Mouse (Mus musculus): ENCODE results near the gene Rad51d. TPM values are rescaled to one million over a fixed set of nuclear protein-coding genes. Genes with fewer than 3 reads are reported as not detected.
A peak's percentile ranks its signal among the peaks of the same experiment; 100 is the strongest.
"Not testable (repeated sequence)": the region's sequence is repeated elsewhere in the genome, so short reads cannot be mapped to it uniquely, and the experiment has no call there.

Rad51d gene
- polyA plus RNA-seq (2012; rRNA removed), result 6.8 and 10.2 TPM in 2 replicates

DNA sequence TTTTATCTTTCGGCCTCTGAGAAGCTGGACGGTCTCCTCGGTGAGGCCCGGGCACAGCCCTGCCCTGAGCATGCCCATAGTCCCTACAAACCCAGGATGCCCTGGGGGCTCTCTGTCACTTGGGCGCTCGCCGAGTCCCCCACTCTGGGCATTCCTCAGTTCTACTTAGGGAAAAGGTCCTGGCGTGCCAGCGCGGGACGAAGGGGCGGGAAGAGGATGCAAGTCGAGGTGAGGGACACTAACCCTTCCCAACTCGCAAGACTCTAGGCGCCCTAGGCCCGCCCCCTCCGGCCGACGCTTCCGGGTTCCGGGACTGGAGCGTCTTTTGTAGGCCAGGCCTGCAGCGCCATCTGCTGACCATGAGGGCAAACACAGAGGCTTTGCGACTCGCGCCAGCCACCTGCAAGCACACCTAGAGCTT, at the start of gene Rad51d:
Gene Rad51d, minus strand, starts transcription at position 273 of the 421 bp plus-strand sequence.
- no peaks in the 10 kb centered on the region for H3K36me3 ChIP-seq (ENCODE audit: control insufficient read depth, insufficient read depth, low read length)
- H3K27me3 ChIP-seq (ENCODE audit: control insufficient read depth, insufficient read depth, low read length), result no peaks in the 10 kb centered on the region
- H3K4me1 ChIP-seq (ENCODE audit: control insufficient read depth, insufficient read depth, insufficient read length, low read length), result peaks cover 2% of the 10 kb centered on the region; the same call in 1 of the 2 replicates
- peak within 1 kb of the TSS; percentile 76 for H3K27ac ChIP-seq (ENCODE audit: insufficient read depth, low read depth, low read length)
- H3K4me3 ChIP-seq (ENCODE audit: low read depth, low read length), result peak within 1 kb of the TSS; percentile 71
- under 1% methylated on average over 26 of the region's 26 CpGs for WGBS
- TF ChIP-seq CTCF (IDR thresholded peaks at IDR 0.05; ENCODE audit: extremely low read depth, insufficient read length, insufficient replicate concordance, low read depth, low read length) (peak; percentile 88), POLR2A (IDR thresholded peaks at IDR 0.05; ENCODE audit: low read depth, low read length) (peak; percentile 72)

DNA sequence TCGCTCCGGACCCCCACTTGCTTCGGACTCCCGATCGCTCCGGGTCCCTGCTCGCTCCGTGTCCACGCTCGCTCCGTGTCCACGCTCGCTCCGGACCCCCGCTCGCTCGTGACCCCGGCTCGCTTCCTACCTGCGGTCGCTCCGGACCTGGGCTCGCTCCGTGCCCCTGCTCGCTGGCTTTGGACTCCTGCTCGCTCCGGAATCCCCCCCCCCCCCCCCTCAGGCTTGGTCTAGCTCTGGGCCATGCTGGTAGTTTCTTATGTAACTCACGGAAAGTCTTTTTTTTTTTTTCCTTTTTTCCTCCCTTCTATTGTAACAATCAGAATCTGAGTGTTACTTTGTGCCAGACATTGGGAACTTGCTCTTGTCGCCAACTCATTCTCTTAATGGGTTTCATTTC, 42.8 kb upstream of the Rad51d start:
- TF ChIP-seq POLR2A (IDR thresholded peaks at IDR 0.05; ENCODE audit: low read depth, low read length) (no peak), CTCF (IDR thresholded peaks at IDR 0.05; ENCODE audit: extremely low read depth, insufficient read length, insufficient replicate concordance, low read depth, low read length) (no peak)
- Histone ChIP-seq H3K4me1 (ENCODE audit: control insufficient read depth, insufficient read depth, insufficient read length, low read length) (peaks cover 4% of the 10 kb centered on the region; the same call in 1 of the 2 replicates), H3K4me3 (ENCODE audit: low read depth, low read length) (peak overlapping the region; percentile 61), H3K36me3 (ENCODE audit: control insufficient read depth, insufficient read depth, low read length) (no peaks in the 10 kb centered on the region), H3K27ac (ENCODE audit: insufficient read depth, low read depth, low read length) (no peak overlapping the region), H3K27me3 (ENCODE audit: control insufficient read depth, insufficient read depth, low read length) (peaks cover 57% of the 10 kb centered on the region)
- WGBS, result 1% methylated on average over 29 of the region's 29 CpGs

DNA sequence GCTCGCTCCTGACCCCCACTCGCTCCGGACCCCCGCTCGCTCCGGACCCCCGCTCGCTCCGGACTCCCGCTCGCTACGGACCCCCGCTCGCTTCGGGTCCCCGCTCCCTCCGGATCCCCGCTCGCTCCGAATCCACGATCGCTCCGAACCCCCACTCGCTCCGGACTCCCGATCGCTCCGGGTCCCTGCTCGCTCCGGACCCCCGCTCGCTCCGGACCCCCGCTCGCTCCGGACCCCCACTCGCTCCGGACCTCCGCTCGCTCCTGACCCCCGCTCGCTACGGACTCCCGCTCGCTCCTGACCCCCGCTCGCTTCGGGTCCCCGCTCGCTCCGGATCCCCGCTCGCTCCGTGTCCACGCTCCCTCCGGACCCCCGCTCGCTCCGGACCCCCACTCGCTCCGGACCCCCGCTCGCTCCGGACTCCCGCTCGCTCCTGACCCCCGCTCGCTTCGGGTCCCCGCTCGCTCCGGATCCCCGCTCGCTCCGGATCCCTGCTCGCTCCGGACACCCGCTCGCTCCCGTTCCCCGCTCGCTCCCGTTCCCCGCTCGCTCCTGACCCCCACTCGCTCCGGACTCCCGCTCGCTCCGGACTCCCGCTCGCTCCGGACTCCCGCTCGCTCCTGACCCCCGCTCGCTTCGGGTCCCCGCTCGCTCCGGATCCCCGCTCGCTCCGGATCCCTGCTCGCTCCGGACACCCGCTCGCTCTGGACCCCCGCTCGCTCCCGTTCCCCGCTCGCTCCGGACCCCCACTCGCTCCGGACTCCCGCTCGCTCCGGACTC, 41.4 kb upstream of the Rad51d start:
- H3K27me3 ChIP-seq (ENCODE audit: control insufficient read depth, insufficient read depth, low read length), result peaks cover 56% of the 10 kb centered on the region
- WGBS, result 3% methylated on average over 116 of the region's 119 CpGs
- H3K36me3 ChIP-seq (ENCODE audit: control insufficient read depth, insufficient read depth, low read length), result not testable (repeated sequence)

GRCm38 (mm10) chr11:82931161-82931560, 40.7 kb upstream of the Rad51d start:
- not testable (repeated sequence) for H3K36me3 ChIP-seq (ENCODE audit: control insufficient read depth, insufficient read depth, low read length)
- WGBS, result 4% methylated on average over 60 of the region's 63 CpGs
- peak overlapping the region; percentile 61 for H3K4me3 ChIP-seq (ENCODE audit: low read depth, low read length)

More for the DNA sequence above, 41.4 kb upstream of the Rad51d start:
- peak overlapping the region; percentile 61 for H3K4me3 ChIP-seq (ENCODE audit: low read depth, low read length)
- H3K27ac ChIP-seq (ENCODE audit: insufficient read depth, low read depth, low read length); H3K4me1 ChIP-seq (ENCODE audit: control insufficient read depth, insufficient read depth, insufficient read length, low read length): not testable (repeated sequence)

DNA sequence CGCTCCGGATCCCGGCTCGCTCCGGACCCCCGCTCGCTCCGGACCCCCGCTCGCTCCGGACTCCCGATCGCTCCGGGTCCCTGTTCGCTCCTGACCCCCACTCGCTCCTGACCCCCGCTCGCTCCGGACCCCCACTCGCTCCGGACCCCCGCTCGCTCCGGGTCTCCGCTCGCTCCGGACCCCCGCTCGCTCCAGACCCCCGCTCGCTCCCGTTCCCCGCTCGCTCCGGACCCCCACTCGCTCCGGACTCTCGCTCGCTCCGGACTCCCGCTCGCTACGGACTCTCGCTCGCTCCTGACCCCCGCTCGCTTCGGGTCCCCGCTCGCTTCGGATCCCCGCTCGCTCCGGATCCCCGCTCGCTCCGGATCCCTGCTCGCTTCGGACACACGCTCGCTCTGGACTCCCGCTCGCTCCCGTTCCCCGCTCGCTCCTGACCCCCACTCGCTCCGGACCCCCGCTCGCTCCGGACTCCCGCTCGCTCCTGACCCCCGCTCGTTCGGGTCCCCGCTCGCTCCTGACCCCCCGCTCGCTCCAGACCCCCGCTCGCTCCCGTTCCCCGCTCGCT, 40.1 kb upstream of the Rad51d start:
- H3K27ac ChIP-seq (ENCODE audit: insufficient read depth, low read depth, low read length); H3K4me1 ChIP-seq (ENCODE audit: control insufficient read depth, insufficient read depth, insufficient read length, low read length); H3K36me3 ChIP-seq (ENCODE audit: control insufficient read depth, insufficient read depth, low read length): not testable (repeated sequence)
- WGBS, result 6% methylated on average over 77 of the region's 85 CpGs
- Histone ChIP-seq H3K4me3 (ENCODE audit: low read depth, low read length) (0 out of 2 replicates have a peak overlapping the region, but pooled peaks have one; percentile 25), H3K27me3 (ENCODE audit: control insufficient read depth, insufficient read depth, low read length) (peaks cover 44% of the 10 kb centered on the region)

More at GRCm38 (mm10) chr11:82931161-82931560, 40.7 kb upstream of the Rad51d start:
- not testable (repeated sequence) for H3K4me1 ChIP-seq (ENCODE audit: control insufficient read depth, insufficient read depth, insufficient read length, low read length); H3K27ac ChIP-seq (ENCODE audit: insufficient read depth, low read depth, low read length)
- H3K27me3 ChIP-seq (ENCODE audit: control insufficient read depth, insufficient read depth, low read length), result peaks cover 49% of the 10 kb centered on the region

DNA sequence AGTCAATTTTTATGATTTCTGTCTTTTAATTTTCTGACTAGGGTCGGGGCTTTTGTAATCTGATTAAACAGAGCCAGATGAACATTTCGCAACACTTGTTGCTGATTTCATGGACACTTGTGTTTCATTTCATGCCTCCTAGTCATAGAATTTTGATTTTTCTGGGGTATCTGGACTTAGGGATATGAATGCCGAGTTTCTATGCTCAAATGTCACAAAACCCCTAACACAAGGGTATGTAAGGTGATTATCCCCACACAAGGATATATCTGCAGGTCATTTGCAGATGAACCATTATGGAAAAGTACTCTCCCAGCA, 39.2 kb upstream of the Rad51d start:
- no peak for TF ChIP-seq POLR2A (IDR thresholded peaks at IDR 0.05; ENCODE audit: low read depth, low read length)
- TF ChIP-seq CTCF (IDR thresholded peaks at IDR 0.05; ENCODE audit: extremely low read depth, insufficient read length, insufficient replicate concordance, low read depth, low read length), result no peak
- no peaks in the 10 kb centered on the region for H3K36me3 ChIP-seq (ENCODE audit: control insufficient read depth, insufficient read depth, low read length)
- no peak overlapping the region for H3K27ac ChIP-seq (ENCODE audit: insufficient read depth, low read depth, low read length)
- peaks cover 42% of the 10 kb centered on the region for H3K27me3 ChIP-seq (ENCODE audit: control insufficient read depth, insufficient read depth, low read length)
- no peak overlapping the region for H3K4me3 ChIP-seq (ENCODE audit: low read depth, low read length)
- 26% methylated on average over 3 of the region's 3 CpGs for WGBS
- H3K4me1 ChIP-seq (ENCODE audit: control insufficient read depth, insufficient read depth, insufficient read length, low read length), result peaks cover 4% of the 10 kb centered on the region; the same call in 1 of the 2 replicates

GRCm38 (mm10) chr11:82928897-82929632, 38.7 kb upstream of the Rad51d start:
- H3K36me3 ChIP-seq (ENCODE audit: control insufficient read depth, insufficient read depth, low read length), result no peaks in the 10 kb centered on the region
- H3K4me1 ChIP-seq (ENCODE audit: control insufficient read depth, insufficient read depth, insufficient read length, low read length), result peaks cover 4% of the 10 kb centered on the region; the same call in 1 of the 2 replicates
- peaks cover 37% of the 10 kb centered on the region for H3K27me3 ChIP-seq (ENCODE audit: control insufficient read depth, insufficient read depth, low read length)
- TF ChIP-seq CTCF (IDR thresholded peaks at IDR 0.05; ENCODE audit: extremely low read depth, insufficient read length, insufficient replicate concordance, low read depth, low read length) (no peak), POLR2A (IDR thresholded peaks at IDR 0.05; ENCODE audit: low read depth, low read length) (no peak)
- no peak overlapping the region for H3K4me3 ChIP-seq (ENCODE audit: low read depth, low read length)
- 51% methylated on average over 20 of the region's 20 CpGs for WGBS
- H3K27ac ChIP-seq (ENCODE audit: insufficient read depth, low read depth, low read length), result no peak overlapping the region

- not testable (repeated sequence) for H3K4me3 ChIP-seq (ENCODE audit: low read depth, low read length); H3K4me1 ChIP-seq (ENCODE audit: control insufficient read depth, insufficient read depth, insufficient read length, low read length); H3K27ac ChIP-seq (ENCODE audit: insufficient read depth, low read depth, low read length); H3K27me3 ChIP-seq (ENCODE audit: control insufficient read depth, insufficient read depth, low read length); H3K36me3 ChIP-seq (ENCODE audit: control insufficient read depth, insufficient read depth, low read length)
- WGBS, result 61% methylated on average over 6 of the region's 6 CpGs
These were observed 33.5 kb upstream of the Rad51d start for GRCm38 (mm10) chr11:82923910-82924309.
